Mouse (Mus musculus) limb, embryonic 10.5 days (tissue): ENCODE measurements around the gene Fpgt. TPM values are rescaled to one million over a fixed set of nuclear protein-coding genes. Genes with fewer than 3 reads are reported as not detected.

Source experiments
- DNase-seq: peaks from one replicate; pipeline ENCODE4 v3.0.0-alpha.2; 2017; ENCODE audit warnings: low spot score
- H3K27ac ChIP-seq: fragments of 300-500 bp; sonication (generic); 2 replicates; pipeline ENCODE4 v1.5.1; 2016; ENCODE audit warnings: mild to moderate bottlenecking
- H3K27me3 ChIP-seq: fragments of 300-500 bp; sonication (generic); 2 replicates; pipeline ENCODE4 v1.6.1; 2016; ENCODE audit warnings: low read depth, mild to moderate bottlenecking; ENCODE audit not compliant: poor library complexity, severe bottlenecking
- H3K36me3 ChIP-seq: fragments of 300-500 bp; sonication (generic); 2 replicates; pipeline ENCODE4 v1.6.1; 2016; ENCODE audit warnings: mild to moderate bottlenecking, moderate library complexity
- H3K4me1 ChIP-seq: fragments of 300-500 bp; sonication (generic); 2 replicates; pipeline ENCODE4 v1.6.1; 2016
- H3K4me3 ChIP-seq: fragments of 300-500 bp; sonication (generic); 2 replicates; pipeline ENCODE4 v1.5.1; 2016; ENCODE audit warnings: mild to moderate bottlenecking, moderate library complexity
- H3K9me3 ChIP-seq: fragments of 300-500 bp; sonication (generic); replicated peaks from 2 replicates; pipeline ENCODE4 v1.6.1; 2016; ENCODE audit warnings: mild to moderate bottlenecking
- WGBS: fragments of 180-500 bp; shearing (Covaris S2); methylation state at CpG from one replicate; pipeline ENCODE4 v1.1.7; 2016; 5-methylcytosine and 5-hydroxymethylcytosine counted together
- polyA plus RNA-seq: library from polyadenylated mRNA; unstranded; fragments of >200 nt; fragmentation: Nextera tagmentation; extraction: Ambion mirVana; gene quantifications from 2 replicates; pipeline ENCODE4 v1.2.1, GENCODE M21; 2016

The Fpgt gene
- polyA plus RNA-seq, 1 experiment from 2014 or later: 13.9 TPM

DNA sequence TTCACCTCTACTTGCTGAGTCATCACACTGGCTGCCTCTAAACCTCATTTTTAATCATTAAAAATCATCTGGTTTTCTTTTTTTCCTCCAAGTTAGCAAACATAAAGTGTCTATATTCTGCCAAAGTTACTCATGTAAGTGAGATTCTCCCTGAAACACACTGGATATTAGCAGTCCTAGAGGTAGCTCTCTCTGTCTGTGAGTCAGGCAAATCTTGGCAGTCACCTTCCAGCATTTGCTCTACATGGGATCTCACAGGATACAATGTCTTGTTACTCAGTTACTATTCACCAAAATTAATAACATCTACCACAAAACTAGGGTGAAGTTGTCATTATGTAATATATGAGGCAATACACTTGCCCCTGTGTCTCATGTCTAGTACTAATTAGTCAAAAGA lies 41.2 kb downstream of the Fpgt start:
- Histone ChIP-seq H3K9me3 (no peaks in the 10 kb centered on the region), H3K4me1 (no peaks in the 10 kb centered on the region), H3K4me3 (no peak overlapping the region), H3K36me3 (no peaks in the 10 kb centered on the region), H3K27me3 (no peaks in the 10 kb centered on the region), H3K27ac (no peak overlapping the region)
- DNase-seq: no peak

DNA sequence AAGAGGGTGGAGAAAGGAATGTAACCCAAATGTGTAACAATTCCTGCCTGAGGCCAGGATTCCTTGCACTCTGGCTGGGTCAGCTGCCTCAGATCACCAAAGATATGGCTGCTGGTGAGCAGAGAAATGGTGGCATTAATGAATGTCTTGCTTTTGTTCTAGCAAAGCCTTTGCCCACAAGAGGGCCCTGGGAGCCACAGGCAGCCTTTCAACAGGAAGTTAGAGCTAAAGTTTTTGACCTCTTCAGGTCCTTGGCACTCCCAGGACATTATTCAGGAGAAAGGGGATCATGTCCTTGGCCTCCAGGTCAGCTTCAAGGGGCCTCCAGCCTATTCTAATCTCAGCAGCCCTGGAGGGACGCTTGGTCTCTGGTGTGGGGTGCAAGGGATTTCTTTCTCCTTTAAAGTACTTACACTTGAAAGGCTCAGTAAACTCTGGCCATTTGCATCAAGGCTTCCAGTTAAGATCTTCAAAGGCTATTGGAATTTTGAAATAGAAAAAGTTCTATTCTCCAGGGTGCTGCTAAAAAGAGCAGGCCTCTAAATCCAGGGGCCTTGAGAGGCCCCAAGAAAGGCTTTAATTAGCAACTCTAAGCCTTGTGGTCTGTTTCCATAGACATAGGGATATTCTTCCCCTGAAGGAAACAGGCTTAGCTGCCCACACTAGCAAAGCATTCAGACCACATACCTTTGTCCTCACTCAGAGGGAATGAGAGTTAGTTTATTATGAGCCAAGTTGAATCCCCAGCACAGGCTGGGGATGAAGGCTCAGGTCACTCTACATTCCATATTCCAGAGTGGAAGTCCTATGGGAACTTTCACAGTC lies 54.0 kb downstream of the Fpgt start:
- 42% methylated on average over 1 of the region's 1 CpGs for WGBS

More for the DNA sequence above, 54.0 kb downstream of the Fpgt start:
- no peak overlapping the region for H3K4me3 ChIP-seq
- H3K27ac ChIP-seq: no peak overlapping the region
- H3K4me1 ChIP-seq: no peaks in the 10 kb centered on the region
- H3K27me3 ChIP-seq: no peaks in the 10 kb centered on the region
- no peaks in the 10 kb centered on the region for H3K36me3 ChIP-seq
- no peak for DNase-seq
- no peaks in the 10 kb centered on the region for H3K9me3 ChIP-seq

Other genes with a start within 250 kb of the Fpgt start
- not detected in 2 replicates for gene Tnni3k, start 38.0 kb downstream of the Fpgt start, polyA plus RNA-seq
- gene Lrriq3, start within 50 bp of the Fpgt start, polyA plus RNA-seq: 0.71 and 0.73 TPM in 2 replicates